Mouse (Mus musculus) stomach, postnatal 0 days (tissue): Measurements from ENCODE around the gene Ulk4.

Experiments used
- CTCF ChIP-seq: IDR thresholded peaks from 2 replicates; pipeline ENCODE4 v1.5.1; 2016; ENCODE audit warnings: antibody characterized with exemption, low read depth, mild to moderate bottlenecking, moderate library complexity
- EP300 ChIP-seq: optimal IDR thresholded peaks from 2 replicates; pipeline ENCODE3; 2016; ENCODE audit warnings: antibody characterized with exemption

- TF ChIP-seq CTCF = no peak
- no peak for TF ChIP-seq EP300
These were observed 175.5 kb downstream of the Ulk4 start for GRCm38 (mm10) chr9:121101516-121101915.
